Mouse (Mus musculus): ENCODE results near the gene Prkce. TPM values are rescaled to one million over a fixed set of nuclear protein-coding genes. Genes with fewer than 3 reads are reported as not detected.

Prkce gene
- total RNA-seq, 1 experiment: 1.7 TPM

DNA sequence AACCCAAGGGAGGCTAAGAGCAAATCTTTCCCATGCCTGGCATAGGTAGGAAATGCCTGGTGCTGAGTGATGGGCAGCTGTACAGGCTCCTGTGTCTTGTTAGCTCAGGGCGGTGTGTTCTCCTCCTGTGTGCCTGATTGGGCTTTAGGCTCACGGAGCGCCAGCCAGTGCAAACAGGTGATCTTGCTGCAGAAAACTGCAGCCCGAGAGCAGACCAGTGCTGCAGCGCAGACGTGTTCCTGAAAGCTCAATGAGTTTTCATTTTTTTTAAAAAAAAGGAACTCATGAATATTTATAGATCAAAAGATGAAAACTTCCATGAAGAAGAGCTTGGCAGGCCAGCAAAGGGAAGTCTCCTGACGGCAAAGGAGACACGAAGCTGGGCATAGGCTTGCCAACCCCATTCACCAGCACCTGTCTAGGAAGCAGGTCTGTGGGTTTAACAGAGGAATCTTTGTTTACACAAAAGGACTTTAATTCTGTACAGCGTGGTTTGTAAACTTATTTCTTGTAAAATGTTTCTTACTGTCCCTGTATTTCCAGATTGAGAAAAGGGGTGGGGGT is 67.1 kb downstream of the Prkce start:
- Histone ChIP-seq H3K9me3 (ENCODE audit: control insufficient read depth, insufficient read depth, low read depth, low read length) (no peaks in the 10 kb centered on the region), H3K4me3 (ENCODE audit: insufficient read depth in 1 of 2, low read depth in 1 of 2, low read length in 2 of 2, poor library complexity in 1 of 2, severe bottlenecking in 1 of 2) (no peak overlapping the region), H3K36me3 (ENCODE audit: control insufficient read depth, insufficient read depth, low read length, poor library complexity, severe bottlenecking) (no peaks in the 10 kb centered on the region), H3K9ac (ENCODE audit: insufficient read depth, low read depth, low read length, poor library complexity, severe bottlenecking) (no peak overlapping the region), H3K4me1 (ENCODE audit: control insufficient read depth in 2 of 2, insufficient read depth in 2 of 2, low read length in 2 of 2, poor library complexity in 1 of 2) (no peaks in the 10 kb centered on the region), H3K27ac (ENCODE audit: insufficient read depth, low read depth, low read length, poor library complexity, severe bottlenecking) (no peak overlapping the region)
- TF ChIP-seq ZNF384 (IDR thresholded peaks at IDR 0.05; ENCODE audit: low read depth, low read length) (no peak), HCFC1 (IDR thresholded peaks at IDR 0.05; ENCODE audit: borderline replicate concordance, insufficient read depth, low read length) (no peak), ZC3H11A (IDR thresholded peaks at IDR 0.05; ENCODE audit: borderline replicate concordance, low read depth, low read length) (no peak)
- in situ Hi-C loops (cut with MboI; ENCODE audit: low sequenced_read_pairs in 2 of 2, unreplicated experiment in 2 of 2): no loop called here
- DNase-seq (ENCODE audit: low read depth, low spot score): no peak

DNA sequence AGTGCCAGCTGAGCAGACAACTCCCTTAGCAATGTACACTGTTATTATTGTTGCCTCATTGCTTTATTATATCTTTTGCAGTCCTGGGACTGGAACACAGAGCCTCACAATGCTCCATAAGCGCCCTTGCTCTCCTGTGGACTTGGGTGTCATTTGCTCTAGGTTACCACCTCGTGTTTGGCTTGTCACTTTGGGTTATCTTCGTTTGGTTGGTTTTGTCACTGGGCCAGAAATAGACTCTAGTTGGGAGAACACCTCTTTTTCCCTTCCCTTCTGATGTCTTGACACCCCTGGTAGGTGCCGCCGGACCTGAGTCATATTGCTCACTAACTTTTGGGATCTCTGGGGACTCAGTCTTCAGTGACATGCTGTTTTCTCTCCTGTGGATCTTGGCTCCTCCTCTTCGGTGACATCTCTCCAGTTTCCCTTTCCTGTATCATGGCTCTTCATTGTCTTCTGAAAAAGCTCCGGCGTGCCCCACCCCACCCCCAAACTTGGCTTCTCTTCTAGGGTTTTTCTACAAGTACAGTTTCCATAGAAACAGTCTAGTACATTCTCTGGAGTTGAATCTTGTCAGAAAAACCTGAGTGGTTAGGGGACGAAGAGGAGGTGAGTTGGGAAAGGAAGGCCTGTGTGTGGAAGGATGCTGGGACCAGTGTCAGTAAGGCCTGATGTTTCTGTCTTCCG is 68.6 kb downstream of the Prkce start:
- no peaks in the 10 kb centered on the region for H3K4me1 ChIP-seq (ENCODE audit: control insufficient read depth in 2 of 2, insufficient read depth in 2 of 2, low read length in 2 of 2, poor library complexity in 1 of 2)
- H3K4me3 ChIP-seq (ENCODE audit: insufficient read depth in 1 of 2, low read depth in 1 of 2, low read length in 2 of 2, poor library complexity in 1 of 2, severe bottlenecking in 1 of 2): no peak overlapping the region
- in situ Hi-C loops (cut with MboI; ENCODE audit: low sequenced_read_pairs in 2 of 2, unreplicated experiment in 2 of 2): no loop called here
- no peak overlapping the region for H3K27ac ChIP-seq (ENCODE audit: insufficient read depth, low read depth, low read length, poor library complexity, severe bottlenecking)
- DNase-seq (ENCODE audit: low read depth, low spot score): no peak
- no peak overlapping the region for H3K9ac ChIP-seq (ENCODE audit: insufficient read depth, low read depth, low read length, poor library complexity, severe bottlenecking)
- TF ChIP-seq ZC3H11A (IDR thresholded peaks at IDR 0.05; ENCODE audit: borderline replicate concordance, low read depth, low read length): no peak
- TF ChIP-seq HCFC1 (IDR thresholded peaks at IDR 0.05; ENCODE audit: borderline replicate concordance, insufficient read depth, low read length): no peak
- no peaks in the 10 kb centered on the region for H3K9me3 ChIP-seq (ENCODE audit: control insufficient read depth, insufficient read depth, low read depth, low read length)
- no peaks in the 10 kb centered on the region for H3K36me3 ChIP-seq (ENCODE audit: control insufficient read depth, insufficient read depth, low read length, poor library complexity, severe bottlenecking)

DNA sequence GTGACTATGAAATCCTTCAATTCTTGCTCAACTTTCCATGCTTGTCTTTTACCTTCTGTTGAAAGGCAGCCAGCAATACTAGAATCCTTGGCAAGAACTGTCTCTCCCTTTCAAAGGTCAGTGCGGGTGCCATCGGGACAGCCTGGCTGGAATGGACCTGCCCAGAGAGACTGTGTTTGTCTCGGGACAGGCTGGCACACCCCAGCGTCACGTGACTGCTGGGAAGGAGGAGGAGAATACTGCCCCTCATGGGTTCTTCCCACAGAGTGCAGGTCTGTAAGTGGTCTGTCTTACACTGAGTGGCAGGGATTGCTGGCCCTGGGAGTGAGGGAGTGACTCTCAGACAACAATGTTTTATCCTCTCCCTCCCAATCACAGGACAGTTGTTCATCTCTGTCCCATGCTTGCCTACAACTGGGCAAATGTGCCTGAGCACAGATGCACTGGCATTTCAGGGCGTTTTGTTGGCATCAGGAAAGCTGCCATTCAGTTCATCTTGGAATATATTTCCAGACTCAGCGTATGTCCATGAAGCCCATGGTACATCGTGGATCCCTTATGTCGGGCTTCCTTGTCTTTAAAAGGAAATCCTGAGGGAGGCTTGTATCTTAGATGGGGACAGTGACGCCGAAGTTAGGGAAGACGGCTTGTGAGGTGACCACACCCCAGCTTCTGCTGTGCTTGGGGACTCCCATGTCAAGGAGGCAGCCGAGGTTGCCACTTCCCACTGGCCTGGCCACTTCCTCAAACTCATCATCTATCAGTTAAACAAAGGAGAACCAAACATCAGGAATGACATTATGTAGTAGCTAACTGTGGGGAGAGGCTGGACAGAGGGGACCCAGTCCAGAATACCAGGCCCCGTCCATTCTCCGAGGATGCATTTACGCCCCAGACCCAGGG is 69.5 kb downstream of the Prkce start:
- DNase-seq (ENCODE audit: low read depth, low spot score): no peak
- no peak overlapping the region for H3K9ac ChIP-seq (ENCODE audit: insufficient read depth, low read depth, low read length, poor library complexity, severe bottlenecking)
- H3K36me3 ChIP-seq (ENCODE audit: control insufficient read depth, insufficient read depth, low read length, poor library complexity, severe bottlenecking): no peaks in the 10 kb centered on the region
- H3K4me3 ChIP-seq (ENCODE audit: insufficient read depth in 1 of 2, low read depth in 1 of 2, low read length in 2 of 2, poor library complexity in 1 of 2, severe bottlenecking in 1 of 2): no peak overlapping the region
- no peaks in the 10 kb centered on the region for H3K9me3 ChIP-seq (ENCODE audit: control insufficient read depth, insufficient read depth, low read depth, low read length)
- TF ChIP-seq ZC3H11A (IDR thresholded peaks at IDR 0.05; ENCODE audit: borderline replicate concordance, low read depth, low read length): no peak
- no peak for TF ChIP-seq ZNF384 (IDR thresholded peaks at IDR 0.05; ENCODE audit: low read depth, low read length)
- no peak for TF ChIP-seq CHD2 (IDR thresholded peaks at IDR 0.05; ENCODE audit: low read depth, low read length)
- TF ChIP-seq MAFK (IDR thresholded peaks at IDR 0.05; ENCODE audit: insufficient read depth, low read depth, low read length): no peak
- TF ChIP-seq HCFC1 (IDR thresholded peaks at IDR 0.05; ENCODE audit: borderline replicate concordance, insufficient read depth, low read length): no peak
- in situ Hi-C loops (cut with MboI; ENCODE audit: low sequenced_read_pairs in 2 of 2, unreplicated experiment in 2 of 2): no loop called here
- no peaks in the 10 kb centered on the region for H3K4me1 ChIP-seq (ENCODE audit: control insufficient read depth in 2 of 2, insufficient read depth in 2 of 2, low read length in 2 of 2, poor library complexity in 1 of 2)
- no peak overlapping the region for H3K27ac ChIP-seq (ENCODE audit: insufficient read depth, low read depth, low read length, poor library complexity, severe bottlenecking)

DNA sequence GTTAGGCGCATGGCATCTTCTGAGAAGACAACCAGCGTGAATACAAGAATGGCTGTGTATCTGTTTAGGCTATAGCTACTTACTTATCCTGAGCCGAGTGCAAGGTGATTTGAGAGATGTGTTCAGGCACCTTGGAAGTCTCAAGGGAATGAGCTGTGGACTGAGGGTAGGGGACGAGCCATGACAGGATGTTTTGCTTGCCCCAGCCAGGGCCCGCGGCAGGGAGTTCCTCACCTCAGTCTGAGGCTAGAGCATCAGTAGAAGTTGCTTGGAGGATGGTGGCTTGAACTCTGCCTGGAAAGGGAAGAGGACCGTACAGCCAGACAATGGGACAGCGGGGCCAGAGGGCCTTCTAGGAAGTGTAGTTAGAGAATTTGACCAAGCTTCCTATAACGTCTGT is 74.7 kb downstream of the Prkce start:
- DNase-seq (ENCODE audit: low read depth, low spot score): no peak
- no peaks in the 10 kb centered on the region; a peak in 1 of 4 replicates for H3K4me1 ChIP-seq (ENCODE audit: control insufficient read depth in 2 of 2, insufficient read depth in 2 of 2, low read length in 2 of 2, poor library complexity in 1 of 2)
- TF ChIP-seq ZC3H11A (IDR thresholded peaks at IDR 0.05; ENCODE audit: borderline replicate concordance, low read depth, low read length): no peak
- TF ChIP-seq ZNF384 (IDR thresholded peaks at IDR 0.05; ENCODE audit: low read depth, low read length): no peak
- no peak for TF ChIP-seq CHD2 (IDR thresholded peaks at IDR 0.05; ENCODE audit: low read depth, low read length)
- TF ChIP-seq MAFK (IDR thresholded peaks at IDR 0.05; ENCODE audit: insufficient read depth, low read depth, low read length): no peak
- no peak for TF ChIP-seq HCFC1 (IDR thresholded peaks at IDR 0.05; ENCODE audit: borderline replicate concordance, insufficient read depth, low read length)
- no peaks in the 10 kb centered on the region for H3K36me3 ChIP-seq (ENCODE audit: control insufficient read depth, insufficient read depth, low read length, poor library complexity, severe bottlenecking)
- no peak overlapping the region for H3K9ac ChIP-seq (ENCODE audit: insufficient read depth, low read depth, low read length, poor library complexity, severe bottlenecking)
- no peak overlapping the region for H3K4me3 ChIP-seq (ENCODE audit: insufficient read depth in 1 of 2, low read depth in 1 of 2, low read length in 2 of 2, poor library complexity in 1 of 2, severe bottlenecking in 1 of 2)
- H3K9me3 ChIP-seq (ENCODE audit: control insufficient read depth, insufficient read depth, low read depth, low read length): no peaks in the 10 kb centered on the region
- in situ Hi-C loops (cut with MboI; ENCODE audit: low sequenced_read_pairs in 2 of 2, unreplicated experiment in 2 of 2): no loop called here
- H3K27ac ChIP-seq (ENCODE audit: insufficient read depth, low read depth, low read length, poor library complexity, severe bottlenecking): no peak overlapping the region
